Mouse (Mus musculus) lung, embryonic 16.5 days (tissue): Measurements from ENCODE around the gene Fam120b. TPM values are rescaled to one million over a fixed set of nuclear protein-coding genes. Genes with fewer than 3 reads are reported as not detected.

Experiments used
- ATAC-seq: fragments of 200-750 bp; cut with Nextera tagmentation; 2 replicates; pipeline ENCODE4 v1.8.0; 2017; ENCODE audit warnings: low read depth, mild to moderate bottlenecking, moderate library complexity
- H3K27ac ChIP-seq: fragments of 300-500 bp; sonication (generic); 2 replicates; pipeline ENCODE4 v1.5.1; 2014; ENCODE audit warnings: mild to moderate bottlenecking, control low read depth, low read length
- H3K27me3 ChIP-seq: fragments of 300-500 bp; sonication (generic); 2 replicates; pipeline ENCODE4 v1.6.1; 2014; ENCODE audit warnings: low read depth, low read length, mixed read lengths; ENCODE audit not compliant: control insufficient read depth, insufficient read depth
- H3K36me3 ChIP-seq: fragments of 300-500 bp; sonication (generic); 2 replicates; pipeline ENCODE4 v1.6.1; 2014; ENCODE audit warnings: low read length; ENCODE audit not compliant: control insufficient read depth, insufficient read depth
- H3K4me1 ChIP-seq: fragments of 300-500 bp; sonication (generic); replicated peaks from 2 replicates; pipeline ENCODE4 v1.6.1; 2014; ENCODE audit warnings: low read length, mixed read lengths; ENCODE audit not compliant: control insufficient read depth, insufficient read depth
- H3K4me2 ChIP-seq: fragments of 300-500 bp; sonication (generic); 2 replicates; pipeline ENCODE4 v1.6.1; 2014; ENCODE audit warnings: low read depth, low read length, control low read depth
- H3K4me3 ChIP-seq: fragments of 300-500 bp; sonication (generic); 2 replicates; pipeline ENCODE4 v1.5.1; 2014; ENCODE audit warnings: mild to moderate bottlenecking, low read length, control low read depth
- H3K9ac ChIP-seq: fragments of 300-500 bp; sonication (generic); 2 replicates; pipeline ENCODE4 v1.6.1; 2014; ENCODE audit warnings: low read length, control low read depth
- H3K9me3 ChIP-seq: fragments of 300-500 bp; sonication (generic); 2 replicates; pipeline ENCODE4 v1.6.1; 2016; ENCODE audit warnings: low read length; ENCODE audit not compliant: control insufficient read depth
- WGBS: fragments of 180-500 bp; shearing (Covaris S2); extraction: QIAGEN DNeasy Blood & Tissue Kit; methylation state at CpG from one replicate; pipeline ENCODE4 v1.1.7; 2014; 5-methylcytosine and 5-hydroxymethylcytosine counted together
- polyA plus RNA-seq: library from polyadenylated mRNA; unstranded; fragments of >200 nt; fragmentation: Nextera tagmentation; extraction: Ambion mirVana; gene quantifications from 2 replicates; pipeline ENCODE4 v1.2.1, GENCODE M21; 2015

Fam120b gene
- 26.1 and 27.4 TPM in 2 replicates for polyA plus RNA-seq

GRCm38 (mm10) chr17:15395997-15396675 is at the start of gene Fam120b:
Gene Fam120b (plus strand): TSS chr17:15396202.
- peak within 1 kb of the TSS; percentile 91 for H3K4me3 ChIP-seq
- H3K36me3 ChIP-seq: no peaks in the 10 kb centered on the region
- H3K27me3 ChIP-seq: no peaks in the 10 kb centered on the region
- peak within 1 kb of the TSS; percentile 90 for H3K27ac ChIP-seq
- no peaks in the 10 kb centered on the region for H3K9me3 ChIP-seq
- peak; percentile 98 for ATAC-seq
- WGBS: under 1% methylated on average over 31 of the region's 31 CpGs
- H3K4me2 ChIP-seq: peak within 1 kb of the TSS; percentile 72
- peak within 1 kb of the TSS; percentile 94 for H3K9ac ChIP-seq
- H3K4me1 ChIP-seq: peaks cover 13% of the 10 kb centered on the region

- Histone ChIP-seq H3K27ac (no peak overlapping the region), H3K4me2 (no peak overlapping the region), H3K36me3 (no peaks in the 10 kb centered on the region), H3K4me1 (no peaks in the 10 kb centered on the region), H3K9me3 (no peaks in the 10 kb centered on the region), H3K27me3 (no peaks in the 10 kb centered on the region), H3K9ac (no peak overlapping the region), H3K4me3 (no peak overlapping the region)
- no peak for ATAC-seq
- WGBS: 67% methylated on average over 2 of the region's 2 CpGs
Measured at GRCm38 (mm10) chr17:15350152-15350551, 45.9 kb upstream of the Fam120b start.

- Histone ChIP-seq H3K27ac (no peak overlapping the region), H3K4me1 (no peaks in the 10 kb centered on the region), H3K4me3 (no peak overlapping the region), H3K9ac (no peak overlapping the region), H3K9me3 (no peaks in the 10 kb centered on the region), H3K36me3 (no peaks in the 10 kb centered on the region), H3K4me2 (no peak overlapping the region), H3K27me3 (no peaks in the 10 kb centered on the region)
- WGBS: 47% methylated on average over 10 of the region's 10 CpGs
- no peak for ATAC-seq
Measured at GRCm38 (mm10) chr17:15352869-15353610, 43.0 kb upstream of the Fam120b start.

GRCm38 (mm10) chr17:15354006-15354405 is 42.0 kb upstream of the Fam120b start:
- Histone ChIP-seq H3K4me1 (no peaks in the 10 kb centered on the region), H3K9me3 (no peaks in the 10 kb centered on the region), H3K4me2 (no peak overlapping the region), H3K36me3 (no peaks in the 10 kb centered on the region), H3K27me3 (no peaks in the 10 kb centered on the region), H3K27ac (no peak overlapping the region), H3K9ac (no peak overlapping the region), H3K4me3 (no peak overlapping the region)
- WGBS: 74% methylated on average over 2 of the region's 2 CpGs
- no peak for ATAC-seq

- Histone ChIP-seq H3K4me1 (no peaks in the 10 kb centered on the region), H3K4me2 (no peak overlapping the region), H3K4me3 (no peak overlapping the region), H3K36me3 (no peaks in the 10 kb centered on the region), H3K9me3 (no peaks in the 10 kb centered on the region), H3K27ac (no peak overlapping the region), H3K27me3 (no peaks in the 10 kb centered on the region), H3K9ac (no peak overlapping the region)
- no peak for ATAC-seq
- 85% methylated on average over 3 of the region's 3 CpGs for WGBS
Measured at GRCm38 (mm10) chr17:15355072-15355471, 40.9 kb upstream of the Fam120b start.

- Histone ChIP-seq H3K27me3 (no peaks in the 10 kb centered on the region), H3K9me3 (no peaks in the 10 kb centered on the region), H3K4me3 (no peak overlapping the region), H3K4me2 (no peak overlapping the region), H3K9ac (no peak overlapping the region), H3K27ac (no peak overlapping the region), H3K36me3 (no peaks in the 10 kb centered on the region), H3K4me1 (no peaks in the 10 kb centered on the region)
- WGBS: 72% methylated on average over 5 of the region's 5 CpGs
- ATAC-seq: no peak
Measured at GRCm38 (mm10) chr17:15356526-15356925, 39.5 kb upstream of the Fam120b start.

- H3K36me3 ChIP-seq: no peaks in the 10 kb centered on the region
- ATAC-seq: no peak
- 57% methylated on average over 3 of the region's 3 CpGs for WGBS
- no peaks in the 10 kb centered on the region for H3K4me1 ChIP-seq
- no peaks in the 10 kb centered on the region for H3K9me3 ChIP-seq
- H3K27ac ChIP-seq: no peak overlapping the region
- no peak overlapping the region for H3K4me2 ChIP-seq
- no peak overlapping the region for H3K4me3 ChIP-seq
- no peak overlapping the region for H3K9ac ChIP-seq
- H3K27me3 ChIP-seq: no peaks in the 10 kb centered on the region
Measured at GRCm38 (mm10) chr17:15357071-15357470, 38.9 kb upstream of the Fam120b start.

- Histone ChIP-seq H3K4me2 (no peak overlapping the region), H3K9me3 (no peaks in the 10 kb centered on the region), H3K27ac (no peak overlapping the region), H3K27me3 (no peaks in the 10 kb centered on the region), H3K36me3 (no peaks in the 10 kb centered on the region), H3K4me1 (no peaks in the 10 kb centered on the region; the same call in 1 of the 2 replicates), H3K4me3 (no peak overlapping the region), H3K9ac (no peak overlapping the region)
- no peak for ATAC-seq
- 47% methylated on average over 3 of the region's 3 CpGs for WGBS
Measured at GRCm38 (mm10) chr17:15363656-15364055, 32.3 kb upstream of the Fam120b start.

- Histone ChIP-seq H3K27ac (no peak overlapping the region), H3K36me3 (no peaks in the 10 kb centered on the region), H3K27me3 (peaks cover 2% of the 10 kb centered on the region; the same call in 1 of the 2 replicates), H3K4me2 (no peak overlapping the region), H3K9me3 (no peaks in the 10 kb centered on the region), H3K4me3 (no peak overlapping the region), H3K9ac (no peak overlapping the region), H3K4me1 (no peaks in the 10 kb centered on the region; the same call in 1 of the 2 replicates)
- 50% methylated on average over 5 of the region's 5 CpGs for WGBS
- ATAC-seq: peak; percentile 62; the same call in 1 of the 2 replicates
Measured at GRCm38 (mm10) chr17:15365650-15366049, 30.4 kb upstream of the Fam120b start.
